Mouse (Mus musculus): Measurements from ENCODE around the gene Gbp7. TPM values are rescaled to one million over a fixed set of nuclear protein-coding genes. Genes with fewer than 3 reads are reported as not detected.

The Gbp7 gene
- polyA plus RNA-seq, 2 experiments: 0.80 to 2.7 TPM

- H3K9ac ChIP-seq (replicated peaks): no peak overlapping the region
- ATAC-seq (ENCODE audit: insufficient read depth) (no peak), DNase-seq (ENCODE audit: low read depth in 3 of 3, low spot score in 3 of 3) (no peak)
- 44% methylated on average over 3 of the region's 3 CpGs for WGBS (ENCODE audit: insufficient replicate concordance)
- H3K36me3 ChIP-seq (replicated peaks; ENCODE audit: control insufficient read depth, insufficient read depth, low read depth): no peaks in the 10 kb centered on the region
- no peak for TF ChIP-seq CTCF (IDR thresholded peaks at IDR 0.05; ENCODE audit: low read depth)
- TF ChIP-seq EP300 (IDR thresholded peaks at IDR 0.05; ENCODE audit: low read depth): no peak
- H3K4me3 ChIP-seq (ENCODE audit: insufficient read depth in 1 of 2, low read depth in 2 of 2, low read length in 2 of 2): no peak overlapping the region
- H3K4me2 ChIP-seq (ENCODE audit: low read depth): no peak overlapping the region
- no peaks in the 10 kb centered on the region for H3K4me1 ChIP-seq (replicated peaks; ENCODE audit: control insufficient read depth in 2 of 2, insufficient read depth in 2 of 2, low read length in 1 of 2)
- no peaks in the 10 kb centered on the region for H3K27me3 ChIP-seq (ENCODE audit: control insufficient read depth, insufficient read depth, low read length)
- no peak overlapping the region for H3K27ac ChIP-seq
- no peaks in the 10 kb centered on the region for H3K9me3 ChIP-seq (ENCODE audit: control insufficient read depth, low read length)
Observed at GRCm38 (mm10) chr3:142577108-142577507, 47.0 kb downstream of the Gbp7 start.

GRCm38 (mm10) chr3:142578342-142578741 is 48.2 kb downstream of the Gbp7 start:
- H3K27me3 ChIP-seq (ENCODE audit: control insufficient read depth, insufficient read depth, low read length): no peaks in the 10 kb centered on the region
- H3K4me3 ChIP-seq (ENCODE audit: insufficient read depth in 1 of 2, low read depth in 2 of 2, low read length in 2 of 2): no peak overlapping the region
- 52% methylated on average over 4 of the region's 4 CpGs for WGBS (ENCODE audit: insufficient replicate concordance)
- H3K9me3 ChIP-seq (ENCODE audit: control insufficient read depth, low read length): no peaks in the 10 kb centered on the region
- TF ChIP-seq EP300 (IDR thresholded peaks at IDR 0.05; ENCODE audit: low read depth) (no peak), CTCF (IDR thresholded peaks at IDR 0.05; ENCODE audit: low read depth) (no peak)
- no peaks in the 10 kb centered on the region for H3K4me1 ChIP-seq (replicated peaks; ENCODE audit: control insufficient read depth in 2 of 2, insufficient read depth in 2 of 2, low read length in 1 of 2)
- H3K27ac ChIP-seq: no peak overlapping the region
- no peak for DNase-seq (ENCODE audit: low read depth in 3 of 3, low spot score in 3 of 3)
- H3K9ac ChIP-seq (replicated peaks): no peak overlapping the region
- no peak overlapping the region for H3K4me2 ChIP-seq (ENCODE audit: low read depth)
- no peak for ATAC-seq (ENCODE audit: insufficient read depth)
- H3K36me3 ChIP-seq (replicated peaks; ENCODE audit: control insufficient read depth, insufficient read depth, low read depth): no peaks in the 10 kb centered on the region

- no peak for TF ChIP-seq CTCF (IDR thresholded peaks at IDR 0.05; ENCODE audit: low read depth)
- TF ChIP-seq EP300 (IDR thresholded peaks at IDR 0.05; ENCODE audit: low read depth): no peak
- Histone ChIP-seq H3K36me3 (replicated peaks; ENCODE audit: control insufficient read depth, insufficient read depth, low read depth) (no peaks in the 10 kb centered on the region), H3K4me2 (ENCODE audit: low read depth) (no peak overlapping the region), H3K9ac (replicated peaks) (no peak overlapping the region), H3K27me3 (ENCODE audit: control insufficient read depth, insufficient read depth, low read length) (no peaks in the 10 kb centered on the region), H3K9me3 (ENCODE audit: control insufficient read depth, low read length) (no peaks in the 10 kb centered on the region), H3K4me3 (ENCODE audit: insufficient read depth in 1 of 2, low read depth in 2 of 2, low read length in 2 of 2) (no peak overlapping the region), H3K4me1 (replicated peaks; ENCODE audit: control insufficient read depth in 2 of 2, insufficient read depth in 2 of 2, low read length in 1 of 2) (no peaks in the 10 kb centered on the region), H3K27ac (no peak overlapping the region)
- ATAC-seq (ENCODE audit: insufficient read depth) (no peak), DNase-seq (ENCODE audit: low read depth in 3 of 3, low spot score in 3 of 3) (no peak)
- WGBS (ENCODE audit: insufficient replicate concordance): 62% methylated on average over 4 of the region's 4 CpGs
Observed at GRCm38 (mm10) chr3:142583067-142583466, 52.9 kb downstream of the Gbp7 start.

- DNase-seq (ENCODE audit: low read depth in 3 of 3, low spot score in 3 of 3): no peak
- Histone ChIP-seq H3K9ac (replicated peaks) (no peak overlapping the region), H3K27me3 (ENCODE audit: control insufficient read depth, insufficient read depth, low read length) (no peaks in the 10 kb centered on the region), H3K4me1 (replicated peaks; ENCODE audit: control insufficient read depth in 2 of 2, insufficient read depth in 2 of 2, low read length in 1 of 2) (no peaks in the 10 kb centered on the region), H3K36me3 (replicated peaks; ENCODE audit: control insufficient read depth, insufficient read depth, low read depth) (no peaks in the 10 kb centered on the region), H3K4me2 (ENCODE audit: low read depth) (no peak overlapping the region), H3K4me3 (ENCODE audit: insufficient read depth in 1 of 2, low read depth in 2 of 2, low read length in 2 of 2) (no peak overlapping the region), H3K9me3 (ENCODE audit: control insufficient read depth, low read length) (no peaks in the 10 kb centered on the region), H3K27ac (no peak overlapping the region)
- ATAC-seq (ENCODE audit: insufficient read depth): no peak
- TF ChIP-seq CTCF (IDR thresholded peaks at IDR 0.05; ENCODE audit: low read depth) (no peak), EP300 (IDR thresholded peaks at IDR 0.05; ENCODE audit: low read depth) (no peak)
Observed at GRCm38 (mm10) chr3:142587386-142587785, 57.2 kb downstream of the Gbp7 start.

- Histone ChIP-seq H3K36me3 (replicated peaks; ENCODE audit: control insufficient read depth, insufficient read depth, low read depth) (no peaks in the 10 kb centered on the region), H3K27ac (no peak overlapping the region), H3K9me3 (ENCODE audit: control insufficient read depth, low read length) (no peaks in the 10 kb centered on the region), H3K4me3 (ENCODE audit: insufficient read depth in 1 of 2, low read depth in 2 of 2, low read length in 2 of 2) (no peak overlapping the region), H3K4me1 (replicated peaks; ENCODE audit: control insufficient read depth in 2 of 2, insufficient read depth in 2 of 2, low read length in 1 of 2) (no peaks in the 10 kb centered on the region), H3K4me2 (ENCODE audit: low read depth) (no peak overlapping the region), H3K9ac (replicated peaks) (no peak overlapping the region), H3K27me3 (ENCODE audit: control insufficient read depth, insufficient read depth, low read length) (no peaks in the 10 kb centered on the region)
- ATAC-seq (ENCODE audit: insufficient read depth) (no peak), DNase-seq (ENCODE audit: low read depth in 3 of 3, low spot score in 3 of 3) (no peak)
- WGBS (ENCODE audit: insufficient replicate concordance): 52% methylated on average over 2 of the region's 2 CpGs
- no peak for TF ChIP-seq CTCF (IDR thresholded peaks at IDR 0.05; ENCODE audit: low read depth)
- TF ChIP-seq EP300 (IDR thresholded peaks at IDR 0.05; ENCODE audit: low read depth): no peak
Observed at GRCm38 (mm10) chr3:142588888-142589287, 58.7 kb downstream of the Gbp7 start.
